Mouse (Mus musculus): ENCODE measurements at regions not wholly inside any gene's neighbourhood (a gene's known extent, or its start where the extent isn't known, plus 50 kb on each side); places are given as distances from the start of the nearest gene placed in this dataset.

GRCm38 (mm10) chr6:117460193-117460592 lies 291.9 kb downstream of the Cxcl12 start:
- no peak for DNase-seq (ENCODE audit: low spot score)
- no peak overlapping the region for H3K4me3 ChIP-seq
- H3K27me3 ChIP-seq (replicated peaks; ENCODE audit: low read depth, poor library complexity, severe bottlenecking), result no peaks in the 10 kb centered on the region
- no peaks in the 10 kb centered on the region for H3K36me3 ChIP-seq (replicated peaks)
- 58% methylated on average over 5 of the region's 5 CpGs for WGBS
- no peaks in the 10 kb centered on the region for H3K9me3 ChIP-seq
- H3K4me1 ChIP-seq, result peaks cover 5% of the 10 kb centered on the region
- 0 out of 2 replicates have a peak overlapping the region, but pooled peaks have one; percentile 25 for H3K27ac ChIP-seq (replicated peaks)

GRCm38 (mm10) chr6:117465165-117465564 lies 296.8 kb downstream of the Cxcl12 start:
- Histone ChIP-seq H3K27ac (replicated peaks) (no peak overlapping the region), H3K36me3 (replicated peaks) (no peaks in the 10 kb centered on the region), H3K9me3 (no peaks in the 10 kb centered on the region), H3K27me3 (replicated peaks; ENCODE audit: low read depth, poor library complexity, severe bottlenecking) (no peaks in the 10 kb centered on the region), H3K4me1 (peaks cover 3% of the 10 kb centered on the region), H3K4me3 (no peak overlapping the region)
- no peak for DNase-seq (ENCODE audit: low spot score)
- 83% methylated on average over 4 of the region's 4 CpGs for WGBS

- DNase-seq (ENCODE audit: low spot score), result no peak
- WGBS, result 47% methylated on average over 5 of the region's 5 CpGs
- Histone ChIP-seq H3K4me1 (no peaks in the 10 kb centered on the region; the same call in 1 of the 2 replicates), H3K27me3 (replicated peaks; ENCODE audit: low read depth, poor library complexity, severe bottlenecking) (no peaks in the 10 kb centered on the region), H3K4me3 (no peak overlapping the region), H3K27ac (replicated peaks) (no peak overlapping the region), H3K9me3 (no peaks in the 10 kb centered on the region), H3K36me3 (replicated peaks) (no peaks in the 10 kb centered on the region)
Measured at GRCm38 (mm10) chr6:117465606-117466174, 297.4 kb downstream of the Cxcl12 start.

GRCm38 (mm10) chr6:117479376-117479775 lies 311.0 kb downstream of the Cxcl12 start:
- Histone ChIP-seq H3K27me3 (replicated peaks; ENCODE audit: low read depth, poor library complexity, severe bottlenecking) (no peaks in the 10 kb centered on the region), H3K9me3 (no peaks in the 10 kb centered on the region), H3K4me3 (no peak overlapping the region), H3K27ac (replicated peaks) (0 out of 2 replicates have a peak overlapping the region, but pooled peaks have one; percentile 2), H3K4me1 (peaks cover 17% of the 10 kb centered on the region), H3K36me3 (replicated peaks) (no peaks in the 10 kb centered on the region)
- DNase-seq (ENCODE audit: low spot score), result peak; percentile 27
- WGBS, result 57% methylated on average over 2 of the region's 2 CpGs

- H3K27ac ChIP-seq (replicated peaks), result 0 out of 2 replicates have a peak overlapping the region, but pooled peaks have one; percentile 30
- WGBS, result 96% methylated on average over 2 of the region's 2 CpGs
- DNase-seq (ENCODE audit: low spot score), result no peak
- H3K4me1 ChIP-seq, result peaks cover 17% of the 10 kb centered on the region
- no peak overlapping the region for H3K4me3 ChIP-seq
- H3K9me3 ChIP-seq, result no peaks in the 10 kb centered on the region
- H3K27me3 ChIP-seq (replicated peaks; ENCODE audit: low read depth, poor library complexity, severe bottlenecking), result no peaks in the 10 kb centered on the region
- no peaks in the 10 kb centered on the region for H3K36me3 ChIP-seq (replicated peaks)
Measured at GRCm38 (mm10) chr6:117480396-117480795, 312.1 kb downstream of the Cxcl12 start.

- DNase-seq (ENCODE audit: low spot score), result no peak
Measured at GRCm38 (mm10) chr6:117489161-117489560, 320.8 kb downstream of the Cxcl12 start.

GRCm38 (mm10) chr6:117489761-117490396 lies 321.5 kb downstream of the Cxcl12 start:
- Histone ChIP-seq H3K27ac (replicated peaks) (no peak overlapping the region), H3K9me3 (no peaks in the 10 kb centered on the region), H3K4me1 (0 out of 2 replicates have a peak, but pooled peaks cover 3% of the 10 kb centered on the region), H3K4me3 (no peak overlapping the region), H3K36me3 (replicated peaks) (no peaks in the 10 kb centered on the region), H3K27me3 (replicated peaks; ENCODE audit: low read depth, poor library complexity, severe bottlenecking) (no peaks in the 10 kb centered on the region)
- WGBS, result 86% methylated on average over 3 of the region's 3 CpGs
- no peak for DNase-seq (ENCODE audit: low spot score)

More at GRCm38 (mm10) chr6:117489161-117489560, 320.8 kb downstream of the Cxcl12 start:
- WGBS, result 90% methylated on average over 4 of the region's 4 CpGs
- H3K4me3 ChIP-seq, result no peak overlapping the region
- H3K9me3 ChIP-seq, result no peaks in the 10 kb centered on the region
- H3K27me3 ChIP-seq (replicated peaks; ENCODE audit: low read depth, poor library complexity, severe bottlenecking), result no peaks in the 10 kb centered on the region
- no peak overlapping the region for H3K27ac ChIP-seq (replicated peaks)
- H3K36me3 ChIP-seq (replicated peaks), result no peaks in the 10 kb centered on the region
- 0 out of 2 replicates have a peak, but pooled peaks cover 3% of the 10 kb centered on the region for H3K4me1 ChIP-seq

- no peak overlapping the region for H3K4me3 ChIP-seq
- H3K36me3 ChIP-seq (replicated peaks), result no peaks in the 10 kb centered on the region
- 0 out of 2 replicates have a peak, but pooled peaks cover 3% of the 10 kb centered on the region for H3K4me1 ChIP-seq
- 94% methylated on average over 1 of the region's 1 CpGs for WGBS
- H3K27me3 ChIP-seq (replicated peaks; ENCODE audit: low read depth, poor library complexity, severe bottlenecking), result no peaks in the 10 kb centered on the region
- no peak for DNase-seq (ENCODE audit: low spot score)
- no peak overlapping the region for H3K27ac ChIP-seq (replicated peaks)
- H3K9me3 ChIP-seq, result no peaks in the 10 kb centered on the region
Measured at GRCm38 (mm10) chr6:117494971-117495370, 326.6 kb downstream of the Cxcl12 start.

GRCm38 (mm10) chr6:117497337-117497736 lies 329.0 kb downstream of the Cxcl12 start:
- H3K27me3 ChIP-seq (replicated peaks; ENCODE audit: low read depth, poor library complexity, severe bottlenecking), result no peaks in the 10 kb centered on the region
- no peaks in the 10 kb centered on the region for H3K36me3 ChIP-seq (replicated peaks)
- H3K4me3 ChIP-seq, result no peak overlapping the region
- no peaks in the 10 kb centered on the region for H3K4me1 ChIP-seq
- WGBS, result 83% methylated on average over 5 of the region's 5 CpGs
- no peak overlapping the region for H3K27ac ChIP-seq (replicated peaks)
- no peaks in the 10 kb centered on the region for H3K9me3 ChIP-seq
- DNase-seq (ENCODE audit: low spot score), result no peak

GRCm38 (mm10) chr6:117497904-117498303 lies 329.6 kb downstream of the Cxcl12 start:
- H3K27ac ChIP-seq (replicated peaks), result no peak overlapping the region
- H3K27me3 ChIP-seq (replicated peaks; ENCODE audit: low read depth, poor library complexity, severe bottlenecking), result no peaks in the 10 kb centered on the region
- H3K36me3 ChIP-seq (replicated peaks), result no peaks in the 10 kb centered on the region
- no peak for DNase-seq (ENCODE audit: low spot score)
- H3K4me3 ChIP-seq, result no peak overlapping the region
- no peaks in the 10 kb centered on the region for H3K9me3 ChIP-seq
- 91% methylated on average over 5 of the region's 5 CpGs for WGBS
- no peaks in the 10 kb centered on the region for H3K4me1 ChIP-seq

- Histone ChIP-seq H3K4me3 (no peak overlapping the region), H3K4me1 (peaks cover 16% of the 10 kb centered on the region), H3K27ac (replicated peaks) (no peak overlapping the region), H3K27me3 (replicated peaks; ENCODE audit: low read depth, poor library complexity, severe bottlenecking) (no peaks in the 10 kb centered on the region; the same call in 1 of the 2 replicates), H3K36me3 (replicated peaks) (no peaks in the 10 kb centered on the region), H3K9me3 (no peaks in the 10 kb centered on the region)
- no peak for DNase-seq (ENCODE audit: low spot score)
- WGBS, result 76% methylated on average over 5 of the region's 5 CpGs
Measured at GRCm38 (mm10) chr6:117502346-117502745, 334.0 kb downstream of the Cxcl12 start.

- Histone ChIP-seq H3K4me1 (peaks cover 16% of the 10 kb centered on the region), H3K9me3 (no peaks in the 10 kb centered on the region), H3K4me3 (no peak overlapping the region), H3K36me3 (replicated peaks) (no peaks in the 10 kb centered on the region), H3K27ac (replicated peaks) (no peak overlapping the region), H3K27me3 (replicated peaks; ENCODE audit: low read depth, poor library complexity, severe bottlenecking) (no peaks in the 10 kb centered on the region; the same call in 1 of the 2 replicates)
- no peak for DNase-seq (ENCODE audit: low spot score)
- WGBS, result 83% methylated on average over 10 of the region's 10 CpGs
Measured at GRCm38 (mm10) chr6:117504771-117505170, 336.2 kb upstream of the Zfp637 start.

GRCm38 (mm10) chr6:117505431-117505830 lies 335.5 kb upstream of the Zfp637 start:
- Histone ChIP-seq H3K36me3 (replicated peaks) (no peaks in the 10 kb centered on the region), H3K9me3 (no peaks in the 10 kb centered on the region), H3K27ac (replicated peaks) (no peak overlapping the region), H3K4me1 (peaks cover 16% of the 10 kb centered on the region), H3K27me3 (replicated peaks; ENCODE audit: low read depth, poor library complexity, severe bottlenecking) (no peaks in the 10 kb centered on the region; the same call in 1 of the 2 replicates), H3K4me3 (no peak overlapping the region)
- 46% methylated on average over 3 of the region's 3 CpGs for WGBS
- DNase-seq (ENCODE audit: low spot score), result no peak

Data from embryonic facial prominence, embryonic 10.5 days (tissue).